Mouse (Mus musculus) cerebellum, adult 2 months (tissue): ENCODE measurements around the gene Pcmt1.

ENCODE experiments used
- CTCF ChIP-seq: fragments of 200-500 bp; IDR thresholded peaks from 2 replicates; pipeline ENCODE4 v1.5.1; 2011; ENCODE audit warnings: low read depth, mild to moderate bottlenecking, control low read depth, low read length, moderate library complexity, borderline replicate concordance; ENCODE audit not compliant: insufficient read depth
- POLR2A ChIP-seq: fragments of 200-500 bp; IDR thresholded peaks from 2 replicates; pipeline ENCODE4 v1.6.1; 2011; ENCODE audit warnings: low read length, control low read depth, borderline replicate concordance; ENCODE audit not compliant: insufficient read depth

DNA sequence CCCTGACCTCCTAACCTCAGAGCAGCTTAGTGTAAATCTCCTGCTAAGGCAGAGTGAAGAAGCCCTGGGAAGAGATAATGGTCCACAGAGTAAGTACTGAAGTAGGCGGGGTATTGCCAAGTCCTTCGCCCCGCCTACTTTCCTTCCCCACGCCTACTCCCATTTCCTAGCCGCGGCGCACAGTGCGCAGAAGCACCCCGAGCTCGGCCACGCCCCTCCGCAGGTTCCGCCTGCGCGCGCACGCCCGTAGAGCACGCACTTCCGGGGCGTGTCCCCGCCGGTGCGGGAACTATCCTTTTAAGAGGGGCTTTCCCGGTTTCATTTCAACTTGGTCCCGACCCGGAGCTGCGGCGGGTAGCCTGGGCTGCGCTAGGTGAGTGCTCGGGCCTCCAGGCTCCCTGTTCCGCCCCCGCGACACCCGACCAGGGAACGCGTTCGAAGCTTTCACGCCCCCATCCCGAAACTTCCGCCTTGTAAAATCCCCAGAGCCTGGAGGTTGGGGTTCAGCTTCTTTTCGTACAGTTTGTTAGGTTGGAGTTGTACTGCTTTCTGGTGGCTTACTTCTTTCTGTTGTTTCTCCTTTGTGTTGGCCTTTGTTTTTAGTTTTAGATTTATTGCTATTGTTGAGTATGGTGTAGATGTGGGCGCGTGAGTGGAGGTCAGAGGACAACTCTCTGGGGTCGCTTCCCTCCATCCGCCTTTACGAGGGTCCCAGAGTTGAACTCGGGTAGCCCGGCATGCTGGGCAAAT lies 45.0 kb upstream of the Pcmt1 start, which contains the start of gene Katna1:
- TF ChIP-seq POLR2A, result peak; percentile 74; the same call in 1 of the 2 replicates
- no peak for TF ChIP-seq CTCF
